Mouse (Mus musculus) adrenal gland, adult 18-20 months (tissue): Measurements from ENCODE around the gene 4930579F01Rik. TPM values are rescaled to one million over a fixed set of nuclear protein-coding genes. Genes with fewer than 3 reads are reported as not detected.
A peak's percentile ranks its signal among the peaks of the same experiment; 100 is the strongest.

Experiments used
- DNase-seq, 2 experiments: peaks; one replicate each; pipeline ENCODE4 v3.0.0; 2021 to 2022; ENCODE audit warnings: low spot score in 2 of 2
- long read RNA-seq, 2 experiments: library from polyadenylated mRNA; stranded (forward); transcript quantifications; one replicate each; pipeline ENCODE4 v2.0.0; 2021
- total RNA-seq, 2 experiments: library from RNA; stranded (reverse); gene quantifications; 1 replicate in 1 of 2; 2 replicates in 1 of 2; pipeline ENCODE4 v1.2.3; 2021

4930579F01Rik gene
- total RNA-seq, result not detected
- long read RNA-seq, experiment 1, result 0 reads
- long read RNA-seq, experiment 2, result 0 reads

DNA sequence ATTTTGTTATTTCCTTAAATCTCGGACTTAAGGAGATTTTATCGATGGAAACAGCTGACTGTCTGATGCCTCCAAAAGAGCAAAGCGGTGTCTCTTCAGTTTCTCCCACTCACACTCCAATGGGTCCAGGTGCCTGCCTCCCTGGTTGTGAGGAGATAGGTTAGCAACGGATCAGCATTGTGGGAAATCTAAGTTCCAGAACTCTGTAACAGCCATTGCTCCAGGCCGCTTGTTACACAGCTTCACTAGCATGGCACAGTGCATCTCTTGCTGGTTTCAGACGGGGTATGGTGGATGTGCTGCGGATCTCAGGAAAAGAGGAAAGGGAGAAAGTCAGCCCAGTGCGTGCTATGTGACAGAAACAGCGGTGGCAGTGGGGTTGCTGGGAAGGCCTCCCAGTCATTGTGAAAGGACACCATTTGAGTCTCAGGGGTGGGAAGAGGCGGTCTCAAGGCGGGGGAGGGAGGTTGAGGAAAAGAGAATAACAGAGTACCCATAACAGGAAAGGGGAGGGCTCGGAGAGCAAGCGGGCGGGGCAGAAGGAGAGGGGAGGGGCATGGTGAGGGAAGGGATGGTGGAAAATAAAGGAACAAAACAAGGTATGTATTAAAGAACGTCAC, at the start of gene 4930579F01Rik:
Gene 4930579F01Rik (minus strand): TSS at position 143 of the 620 bp plus-strand sequence.
- DNase-seq, result no peak

DNA sequence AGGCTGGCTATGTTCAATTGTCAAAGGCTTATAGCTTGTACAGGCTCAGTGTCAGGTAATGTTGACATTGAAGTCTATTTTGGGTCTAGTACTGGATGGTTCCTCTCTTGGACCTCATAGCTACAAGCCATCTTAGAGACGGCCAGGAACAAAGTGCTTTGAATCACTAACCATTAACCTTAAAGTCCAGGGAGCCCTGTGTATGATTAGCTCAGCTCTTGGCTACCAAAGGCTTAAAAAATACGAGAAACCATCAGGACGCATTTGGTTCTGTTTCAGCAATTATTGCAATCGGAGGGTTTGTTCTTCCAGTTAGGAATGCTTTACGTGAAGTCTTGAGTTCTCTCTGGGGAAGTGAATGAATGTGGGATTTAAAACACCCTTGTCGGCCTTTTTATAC, 49.3 kb upstream of the 4930579F01Rik start:
- DNase-seq, result no peak

GRCm38 (mm10) chr3:138242021-138242726, 48.5 kb upstream of the 4930579F01Rik start:
- no peak for DNase-seq

- no peak for DNase-seq
Observed at GRCm38 (mm10) chr3:138241371-138241770, 47.7 kb upstream of the 4930579F01Rik start.

- no peak for DNase-seq
Observed at GRCm38 (mm10) chr3:138240942-138241341, 47.3 kb upstream of the 4930579F01Rik start.

DNA sequence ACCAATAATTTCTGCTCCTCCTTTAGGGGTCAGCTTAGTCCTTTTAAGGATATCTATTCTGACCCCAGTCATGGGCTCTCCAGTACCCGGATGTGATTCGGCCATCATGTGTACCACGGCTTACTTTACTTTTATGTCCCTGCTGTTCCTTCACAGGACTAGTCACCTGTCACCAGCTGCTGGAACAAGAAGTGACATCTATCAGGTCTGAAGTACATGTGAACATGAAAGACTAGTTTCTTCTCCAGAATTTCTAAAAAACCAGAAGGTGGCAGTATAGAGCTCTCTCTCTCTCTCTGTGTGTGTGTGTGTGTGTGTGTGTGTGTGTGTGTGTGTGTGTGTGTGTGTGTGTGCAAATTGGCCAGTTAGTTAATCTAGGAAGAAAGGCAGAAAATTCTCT, 46.8 kb upstream of the 4930579F01Rik start:
- DNase-seq, result no peak

DNA sequence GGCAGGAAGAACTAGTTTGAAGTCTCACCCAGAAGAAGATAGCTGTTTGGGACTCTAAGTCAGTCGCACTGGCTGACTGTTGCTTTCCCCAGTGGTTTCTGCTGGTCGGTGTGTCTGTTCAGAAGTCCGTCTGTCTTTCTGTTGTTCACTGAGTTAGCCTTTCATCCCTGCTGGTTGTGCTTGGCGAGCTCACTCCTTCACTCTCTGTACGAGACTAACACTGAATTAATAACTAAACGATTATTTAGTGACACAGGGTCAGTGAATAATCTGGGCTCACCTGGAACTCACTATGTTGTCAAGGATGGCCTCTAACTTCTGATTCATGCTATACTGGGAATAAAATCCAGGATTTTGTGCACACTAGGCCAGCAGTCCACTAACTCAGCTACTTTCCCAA, 45.8 kb upstream of the 4930579F01Rik start:
- no peak for DNase-seq

DNA sequence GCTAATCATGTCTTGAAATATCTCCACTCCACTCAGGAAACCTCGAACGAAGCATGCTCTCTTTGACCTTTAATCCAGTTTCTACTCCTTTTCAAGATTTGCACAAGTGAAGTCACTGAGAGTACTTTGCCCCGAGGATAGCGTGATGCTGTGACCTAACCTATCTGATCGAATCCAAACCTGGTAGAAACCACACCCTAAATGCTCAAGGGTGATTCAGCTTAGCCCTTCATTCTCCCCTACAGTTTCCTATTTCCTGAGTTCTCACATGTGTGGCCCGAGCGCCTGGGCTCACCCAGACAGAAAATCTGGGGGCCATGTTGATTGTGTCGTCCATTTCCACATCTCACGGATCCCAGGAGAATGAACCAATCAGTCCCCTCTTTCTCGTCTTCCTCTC, 44.4 kb upstream of the 4930579F01Rik start:
- DNase-seq, result no peak

- no peak for DNase-seq
Observed at GRCm38 (mm10) chr3:138236546-138237163, 43.0 kb upstream of the 4930579F01Rik start.

GRCm38 (mm10) chr3:138231531-138231930, 37.9 kb upstream of the 4930579F01Rik start:
- no peak for DNase-seq

DNA sequence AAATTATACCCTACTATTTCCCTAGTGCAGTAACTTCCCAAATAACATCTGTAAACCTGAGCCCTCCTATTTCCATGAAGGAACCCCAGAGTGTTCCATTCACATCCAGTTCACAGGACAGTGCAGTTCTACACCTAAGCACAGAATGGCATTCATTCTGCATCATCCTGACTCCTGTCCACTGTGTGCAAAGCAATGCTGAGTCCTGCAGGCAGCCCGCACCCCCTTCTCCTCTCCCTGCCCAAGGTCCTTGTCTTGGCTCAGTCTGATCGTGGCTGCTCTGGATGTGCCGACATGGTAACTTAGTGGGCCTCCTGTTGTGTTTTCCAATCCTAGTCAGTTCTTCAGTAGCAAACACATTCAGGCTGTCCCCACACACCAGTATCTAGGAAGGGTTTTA, 36.6 kb upstream of the 4930579F01Rik start:
- no peak for DNase-seq

- DNase-seq, result no peak
Observed at GRCm38 (mm10) chr3:138229448-138229847, 35.8 kb upstream of the 4930579F01Rik start.

DNA sequence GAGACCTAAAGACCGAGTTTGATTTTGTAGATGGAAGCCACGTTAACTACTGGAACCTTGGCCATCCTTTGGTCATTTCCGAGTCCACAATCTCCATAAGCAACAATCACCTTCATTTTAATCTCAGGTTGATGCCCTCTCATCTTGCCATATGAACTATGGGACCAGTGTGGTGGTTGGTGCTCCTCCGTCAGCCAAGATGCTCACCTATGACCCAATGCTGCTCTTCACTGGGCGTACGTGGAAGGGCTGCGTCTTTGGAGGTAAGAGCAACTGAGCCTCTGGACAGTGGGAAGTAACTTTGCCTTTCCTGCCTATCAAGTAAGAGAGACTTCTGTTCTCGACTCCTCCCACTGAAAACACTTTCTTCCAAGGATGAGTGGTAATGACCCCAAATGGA, 34.2 kb upstream of the 4930579F01Rik start:
- no peak for DNase-seq

GRCm38 (mm10) chr3:138227082-138227481, 33.5 kb upstream of the 4930579F01Rik start:
- DNase-seq, result no peak

- no peak for DNase-seq
Observed at GRCm38 (mm10) chr3:138226476-138226875, 32.9 kb upstream of the 4930579F01Rik start.

- no peak for DNase-seq
Observed at GRCm38 (mm10) chr3:138225853-138226252, 32.2 kb upstream of the 4930579F01Rik start.

DNA sequence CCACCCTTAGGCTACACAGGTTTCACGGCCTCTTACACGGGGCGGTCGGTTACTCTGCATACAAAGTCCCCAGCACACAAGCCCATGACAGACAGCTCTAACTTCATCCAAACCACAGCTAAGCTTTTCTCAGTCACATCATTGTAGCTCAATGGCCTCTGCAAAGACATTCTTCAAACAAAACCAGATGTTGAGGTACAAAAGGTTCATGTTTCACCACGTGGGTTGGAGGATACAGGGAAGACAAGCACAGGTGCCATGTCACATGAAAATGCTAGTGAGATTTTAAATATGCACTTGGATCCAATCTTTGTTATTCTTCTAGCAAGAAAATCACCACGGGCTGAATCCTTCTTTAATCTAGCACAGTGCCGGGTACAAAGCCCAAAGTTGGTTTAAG, 31.7 kb upstream of the 4930579F01Rik start:
- DNase-seq, result no peak

- DNase-seq, result no peak
Observed at GRCm38 (mm10) chr3:138224363-138224954, 30.8 kb upstream of the 4930579F01Rik start.

DNA sequence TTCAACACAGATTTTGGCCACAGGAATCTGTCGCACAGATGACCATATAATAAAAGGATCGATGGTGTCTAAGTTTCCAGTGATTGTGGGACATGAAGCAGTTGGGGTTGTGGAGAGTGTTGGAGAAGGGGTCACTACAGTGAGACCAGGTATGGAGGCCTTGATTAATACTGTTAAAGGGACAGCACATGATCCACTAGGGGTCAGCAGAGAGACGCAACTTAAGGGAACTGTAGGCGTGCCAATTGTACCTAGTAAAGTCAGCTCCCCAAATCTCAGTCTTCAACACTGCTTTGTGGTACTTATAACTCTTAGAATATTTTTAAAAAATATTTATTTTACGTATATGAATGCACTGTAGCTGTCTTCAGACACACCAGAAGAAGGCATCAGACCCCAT, 29.3 kb upstream of the 4930579F01Rik start:
- DNase-seq, result peak in 1 of 2 experiments; percentile 53

DNA sequence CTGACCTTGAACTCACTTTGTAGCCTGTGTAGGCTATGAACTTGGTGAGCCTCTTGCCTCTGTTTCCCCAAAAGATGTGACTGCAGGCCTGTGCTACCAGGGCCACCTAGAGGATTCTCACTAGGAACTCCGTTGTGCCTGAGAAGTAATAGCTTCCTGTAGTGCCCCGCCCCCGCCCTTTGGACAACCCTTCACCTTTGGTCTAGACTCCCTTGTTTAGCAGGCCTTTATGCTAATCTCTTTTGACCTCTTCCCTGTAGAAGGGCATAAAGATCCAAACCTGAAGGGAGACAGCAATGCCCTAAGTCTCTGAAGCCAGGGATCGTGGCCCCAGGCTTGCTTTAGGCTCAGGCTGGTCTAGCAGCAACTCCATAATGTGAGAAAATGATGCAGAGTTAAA, 28.9 kb upstream of the 4930579F01Rik start:
- DNase-seq, result no peak

DNA sequence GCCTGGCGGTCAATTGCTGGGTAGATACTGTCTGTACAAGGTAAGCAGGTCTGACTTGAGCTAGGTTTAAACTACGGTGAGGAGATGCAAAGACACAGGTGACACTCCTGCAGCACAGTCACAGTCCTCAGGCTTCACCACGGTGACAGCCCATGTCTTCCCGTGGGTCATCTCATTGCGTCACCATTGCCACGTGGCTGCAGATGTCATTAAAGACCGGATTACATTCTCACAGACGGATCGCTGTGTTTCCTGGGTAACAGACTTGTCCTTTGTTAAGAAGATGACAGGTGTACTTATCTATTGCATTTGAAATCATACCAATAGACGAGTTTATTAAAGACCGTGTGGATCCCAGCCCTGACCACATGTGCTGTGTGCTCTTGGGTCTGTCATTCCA, 27.5 kb upstream of the 4930579F01Rik start:
- DNase-seq, result no peak
